Mouse (Mus musculus) MEL (cell line): ENCODE measurements around the gene Tmem158. TPM values are rescaled to one million over a fixed set of nuclear protein-coding genes. Genes with fewer than 3 reads are reported as not detected.

Experiments
- DNase-seq: peaks from one replicate; pipeline ENCODE4 v3.0.0; 2011; ENCODE audit warnings: low read depth, low spot score
- H3K27ac ChIP-seq: 2 replicates; pipeline ENCODE4 v1.5.1; 2012; ENCODE audit warnings: low read depth, mild to moderate bottlenecking, control low read depth, low read length, moderate library complexity; ENCODE audit not compliant: control insufficient read depth
- H3K27me3 ChIP-seq, 2 experiments: fragments of 150-350 bp in 1 of 2; sonication (generic) in 1 of 2; 2 replicates each; pipeline ENCODE4 v1.6.1; 2012; ENCODE audit warnings: low read length in 2 of 2, mild to moderate bottlenecking in 2 of 2, improper control_type of control experiment in 1 of 2, moderate library complexity in 1 of 2; ENCODE audit not compliant: insufficient read depth in 2 of 2, control insufficient read depth in 1 of 2
- H3K36me3 ChIP-seq, 2 experiments: 2 replicates each; pipeline ENCODE4 v1.6.1; 2012 to 2014; ENCODE audit warnings: low read length in 2 of 2, improper control_type of control experiment in 1 of 2, inconsistent platforms in 1 of 2, mild to moderate bottlenecking in 1 of 2; ENCODE audit not compliant: insufficient read depth in 2 of 2, control insufficient read depth in 1 of 2
- H3K4me1 ChIP-seq, 2 experiments: fragments of 150-350 bp in 1 of 2; sonication (generic) in 1 of 2; 2 replicates each; pipeline ENCODE4 v1.6.1; 2012; ENCODE audit warnings: low read length in 2 of 2, improper control_type of control experiment in 1 of 2, mild to moderate bottlenecking in 1 of 2; ENCODE audit not compliant: insufficient read depth in 2 of 2, control insufficient read depth in 1 of 2
- H3K4me3 ChIP-seq, 2 experiments: fragments of 150-350 bp in 1 of 2; sonication (generic) in 1 of 2; 2 replicates each; pipeline ENCODE4 v1.5.1; 2012; ENCODE audit warnings: low read depth in 2 of 2, low read length in 2 of 2, mild to moderate bottlenecking in 2 of 2, moderate library complexity in 2 of 2, control low read depth in 1 of 2, improper control_type of control experiment in 1 of 2; ENCODE audit not compliant: control insufficient read depth in 1 of 2, insufficient read depth in 1 of 2
- H3K79me2 ChIP-seq: 2 replicates; pipeline ENCODE4 v1.6.1; 2012; ENCODE audit warnings: mild to moderate bottlenecking, low read length, moderate library complexity; ENCODE audit not compliant: control insufficient read depth, poor library complexity, insufficient read depth
- H3K9ac ChIP-seq: 2 replicates; pipeline ENCODE4 v1.6.1; 2012; ENCODE audit warnings: low read depth, mild to moderate bottlenecking, control low read depth, low read length, moderate library complexity; ENCODE audit not compliant: control insufficient read depth, poor library complexity, severe bottlenecking
- H3K9me3 ChIP-seq: fragments of 150-350 bp; sonication (generic); replicated peaks from 2 replicates; pipeline ENCODE4 v1.6.1; 2012; ENCODE audit warnings: mild to moderate bottlenecking, low read length, improper control_type of control experiment, moderate library complexity; ENCODE audit not compliant: insufficient read depth
- CHD1 ChIP-seq: IDR thresholded peaks from 2 replicates; pipeline ENCODE4 v1.6.1; 2012; ENCODE audit warnings: low read depth, mild to moderate bottlenecking, inconsistent platforms, low read length, improper control_type of control experiment
- CHD2 ChIP-seq: IDR thresholded peaks from 2 replicates; pipeline ENCODE4 v1.6.1; 2011; ENCODE audit warnings: low read length, improper control_type of control experiment
- CTCF ChIP-seq, 3 experiments: IDR thresholded peaks in 2 of 3; conservative IDR thresholded peaks in 1 of 3; 2 replicates each; pipeline ENCODE4 v1.5.1; 2011 to 2012; ENCODE audit warnings: low read length in 3 of 3, low read depth in 2 of 3, mild to moderate bottlenecking in 2 of 3, improper control_type of control experiment in 1 of 3, inconsistent platforms in 1 of 3, mixed read lengths in 1 of 3, moderate library complexity in 1 of 3; ENCODE audit not compliant: control insufficient read depth in 1 of 3, insufficient read depth in 1 of 3, poor library complexity in 1 of 3, severe bottlenecking in 1 of 3
- E2F4 ChIP-seq: IDR thresholded peaks from 2 replicates; pipeline ENCODE4 v1.6.1; 2011; ENCODE audit warnings: low read depth, low read length, improper control_type of control experiment, borderline replicate concordance
- EP300 ChIP-seq, 2 experiments: IDR thresholded peaks; 2 replicates each; pipeline ENCODE4 v1.6.1; 2011; ENCODE audit warnings: improper control_type of control experiment in 2 of 2, low read length in 2 of 2, low read depth in 1 of 2, mild to moderate bottlenecking in 1 of 2
- GABPA ChIP-seq: IDR thresholded peaks from 2 replicates; pipeline ENCODE4 v1.6.1; 2012; ENCODE audit warnings: low read depth, mild to moderate bottlenecking, inconsistent platforms, low read length, improper control_type of control experiment, moderate library complexity
- GATA1 ChIP-seq: IDR thresholded peaks from 2 replicates; pipeline ENCODE4 v1.6.1; 2011; ENCODE audit warnings: low read depth, low read length, improper control_type of control experiment
- JUND ChIP-seq: IDR thresholded peaks from 2 replicates; pipeline ENCODE4 v1.6.1; 2011; ENCODE audit warnings: low read depth, mild to moderate bottlenecking, improper control_type of control experiment, low read length
- KAT2A ChIP-seq: conservative IDR thresholded peaks from 2 replicates; pipeline ENCODE4 v1.6.1; 2012; ENCODE audit warnings: low read depth, low read length, improper control_type of control experiment, inconsistent platforms
- MAFK ChIP-seq: IDR thresholded peaks from 2 replicates; pipeline ENCODE4 v1.6.1; 2011; ENCODE audit warnings: low read depth, mild to moderate bottlenecking, low read length, improper control_type of control experiment, borderline replicate concordance
- MAZ ChIP-seq: IDR thresholded peaks from 2 replicates; pipeline ENCODE4 v1.6.1; 2012; ENCODE audit warnings: low read depth, mild to moderate bottlenecking, inconsistent platforms, low read length, improper control_type of control experiment
- MXI1 ChIP-seq: IDR thresholded peaks from 2 replicates; pipeline ENCODE4 v1.6.1; 2011; ENCODE audit warnings: mild to moderate bottlenecking, low read depth, low read length, improper control_type of control experiment
- MYB ChIP-seq: IDR thresholded peaks from 2 replicates; pipeline ENCODE4 v1.6.1; 2011; ENCODE audit warnings: mild to moderate bottlenecking, low read depth, low read length, improper control_type of control experiment
- NRF1 ChIP-seq: IDR thresholded peaks from 2 replicates; pipeline ENCODE4 v1.6.1; 2014; ENCODE audit warnings: low read depth, mild to moderate bottlenecking, inconsistent platforms, low read length, improper control_type of control experiment, moderate library complexity; ENCODE audit not compliant: poor library complexity, insufficient read depth, severe bottlenecking
- POLR2A ChIP-seq, 2 experiments: IDR thresholded peaks; 2 replicates each; pipeline ENCODE4 v1.6.1; 2011 to 2012; ENCODE audit warnings: low read length in 2 of 2, mild to moderate bottlenecking in 2 of 2, control low read depth in 1 of 2, improper control_type of control experiment in 1 of 2, low read depth in 1 of 2, moderate library complexity in 1 of 2; ENCODE audit not compliant: control insufficient read depth in 1 of 2, insufficient read depth in 1 of 2, poor library complexity in 1 of 2
- RAD21 ChIP-seq: IDR thresholded peaks from 2 replicates; pipeline ENCODE4 v1.6.1; 2011; ENCODE audit warnings: mild to moderate bottlenecking, low read depth, low read length, improper control_type of control experiment
- TAL1 ChIP-seq: IDR thresholded peaks from 2 replicates; pipeline ENCODE4 v1.6.1; 2012; ENCODE audit warnings: mild to moderate bottlenecking, inconsistent platforms, low read length, moderate library complexity, mixed read lengths
- TBP ChIP-seq: IDR thresholded peaks from 2 replicates; pipeline ENCODE4 v1.8.0; 2011; ENCODE audit warnings: low read depth, low read length, improper control_type of control experiment
- TCF12 ChIP-seq: IDR thresholded peaks from 2 replicates; pipeline ENCODE4 v1.6.1; 2014; ENCODE audit warnings: low read depth, mild to moderate bottlenecking, inconsistent platforms, low read length, improper control_type of control experiment, moderate library complexity
- USF1 ChIP-seq: IDR thresholded peaks from 2 replicates; pipeline ENCODE4 v1.6.1; 2014; ENCODE audit warnings: low read depth, mild to moderate bottlenecking, inconsistent platforms, low read length, improper control_type of control experiment, moderate library complexity
- ZKSCAN1 ChIP-seq: IDR thresholded peaks from 2 replicates; pipeline ENCODE4 v1.6.1; 2012; ENCODE audit warnings: low read depth, mild to moderate bottlenecking, inconsistent platforms, low read length, improper control_type of control experiment, moderate library complexity
- ZNF384 ChIP-seq: IDR thresholded peaks from 2 replicates; pipeline ENCODE4 v1.6.1; 2012; ENCODE audit warnings: low read depth, mild to moderate bottlenecking, inconsistent platforms, low read length, improper control_type of control experiment
- polyA plus RNA-seq, 2 experiments: library from polyadenylated mRNA; stranded (reverse) in 1 of 2; unstranded in 1 of 2; fragments of >175 nt in 1 of 2; fragments of >200 nt in 1 of 2; gene quantifications; 2 replicates each; pipeline versions ENCODE4 v1.2.1 to v1.2.4; 2012; ENCODE audit warnings: low replicate concordance in 2 of 2, low read depth in 1 of 2; ENCODE audit not compliant: insufficient read length in 2 of 2, insufficient read depth in 1 of 2, missing spikeins in 1 of 2
- total RNA-seq: library from RNA; depleted of rRNA; stranded (reverse); fragments of 300-350 nt; gene quantifications from 2 replicates; pipeline ENCODE4 v1.2.3, GENCODE M21; 2012

The Tmem158 gene
- total and polyA plus RNA-seq, 3 experiments = 5.0 to 10.1 TPM; not detected in 1

GRCm38 (mm10) chr9:123255736-123256135 is 4.8 kb downstream of the Tmem158 start:
- Histone ChIP-seq H3K4me1 (no peaks in the 10 kb centered on the region), H3K36me3 (no peaks in the 10 kb centered on the region), H3K4me3 (no peak overlapping the region), H3K9me3 (no peaks in the 10 kb centered on the region), H3K27me3 (peaks cover 0 to 9% of the 10 kb centered on the region in 2 experiments; a peak in 2 of 4 replicates), H3K9ac (no peak overlapping the region), H3K27ac (no peak overlapping the region), H3K79me2 (no peaks in the 10 kb centered on the region)
- no peak for DNase-seq
- TF ChIP-seq MXI1 = no peak
- TF ChIP-seq MYB = no peak
- no peak for TF ChIP-seq MAZ
- no peak for TF ChIP-seq NRF1
- TF ChIP-seq ZKSCAN1 = no peak
- no peak for TF ChIP-seq USF1
- TF ChIP-seq GABPA = no peak
- no peak for TF ChIP-seq CHD2
- no peak for TF ChIP-seq MAFK
- no peak for TF ChIP-seq EP300 (IDR thresholded peaks at IDR 0.05; ENCODE audit: low read depth in 1 of 2, low read length in 2 of 2)

- no peak overlapping the region for H3K9ac ChIP-seq
Observed at GRCm38 (mm10) chr9:123247992-123248391, 12.6 kb downstream of the Tmem158 start.

GRCm38 (mm10) chr9:123245146-123245545 is 15.4 kb downstream of the Tmem158 start:
- no peaks in the 10 kb centered on the region; a peak in 4 of 4 replicates for H3K27me3 ChIP-seq
- TF ChIP-seq TBP (no peak), CHD1 (no peak), E2F4 (no peak), POLR2A (IDR thresholded peaks at IDR 0.05; ENCODE audit: control insufficient read depth in 1 of 2, insufficient read depth in 1 of 2, low read depth in 1 of 2, low read length in 2 of 2, poor library complexity in 1 of 2) (no peak), CTCF (IDR thresholded peaks at IDR 0.05 in 2 of 3, conservative IDR thresholded peaks at IDR 0.05 in 1 of 3; ENCODE audit: control insufficient read depth in 1 of 3, insufficient read depth in 1 of 3, low read depth in 2 of 3, low read length in 3 of 3, poor library complexity in 1 of 3, severe bottlenecking in 1 of 3) (no peak)
- TF ChIP-seq, all 39 proteins: peak for 0
- H3K36me3 ChIP-seq = no peaks in the 10 kb centered on the region
- H3K4me3 ChIP-seq = no peak overlapping the region
- no peak for DNase-seq
- no peaks in the 10 kb centered on the region for H3K9me3 ChIP-seq
- no peaks in the 10 kb centered on the region for H3K4me1 ChIP-seq
- H3K79me2 ChIP-seq = no peaks in the 10 kb centered on the region
- no peak overlapping the region for H3K9ac ChIP-seq
- H3K27ac ChIP-seq = no peak overlapping the region

More at GRCm38 (mm10) chr9:123247992-123248391, 12.6 kb downstream of the Tmem158 start:
- no peaks in the 10 kb centered on the region for H3K36me3 ChIP-seq
- H3K9me3 ChIP-seq = no peaks in the 10 kb centered on the region
- H3K79me2 ChIP-seq = no peaks in the 10 kb centered on the region
- H3K4me3 ChIP-seq = no peak overlapping the region
- no peak overlapping the region for H3K27ac ChIP-seq
- H3K4me1 ChIP-seq = no peaks in the 10 kb centered on the region
- TF ChIP-seq ZNF384 (peak; percentile 65), RAD21 (no peak), JUND (no peak), KAT2A (no peak), GATA1 (0 out of 2 replicates have a peak, but pooled peaks have one; percentile 34), EP300 (IDR thresholded peaks at IDR 0.05; ENCODE audit: low read depth in 1 of 2, low read length in 2 of 2) (peak; percentile 13 to 46; a peak in 1 of 4 replicates), TCF12 (peak; percentile 60; the same call in 1 of the 2 replicates), TAL1 (no peak)
- no peaks in the 10 kb centered on the region; a peak in 3 of 4 replicates for H3K27me3 ChIP-seq
- no peak for DNase-seq
